ENCODE assay signal across 29 mouse cellular contexts in the genomic region with DNA sequence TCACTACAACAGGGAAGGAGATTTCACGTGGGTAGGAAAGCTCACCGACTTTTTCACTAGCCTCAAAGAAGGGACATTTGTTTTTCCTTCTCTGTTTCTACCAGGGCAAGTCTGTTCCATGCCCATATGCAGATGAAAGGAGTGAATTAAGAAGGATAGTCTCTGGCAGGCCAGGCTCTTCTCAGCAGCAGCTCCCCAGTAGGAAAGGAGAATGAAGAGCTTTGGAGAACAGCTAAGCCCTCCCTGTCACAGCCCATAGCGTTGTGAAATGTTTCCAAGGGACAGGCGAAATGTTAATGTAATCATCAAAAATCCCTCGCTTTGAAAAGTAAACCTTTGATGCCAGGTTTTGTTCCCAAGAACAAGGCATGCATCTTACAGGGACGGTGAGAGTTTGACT.
DNase-seq lines count a peak whose midpoint lies in the region; ATAC-seq and TF ChIP-seq lines count a peak whose summit lies in the region.
"Had no signal": no experiment of that assay in that cellular context is flagged by ENCODE, and none has a peak within 500 bp of the region (broad histone marks: within the 10 kb centered on the region; RNA-seq: fewer than 3 reads in every experiment).

No protein-coding gene starts in this region.

- no peaks in the 10 kb centered on the region for H3K4me1 ChIP-seq in lung, embryonic 15.5 days
- H3K4me1 ChIP-seq in intestine, embryonic 14.5 days (replicated peaks; ENCODE audit: control insufficient read depth, insufficient read depth, low read length), result peaks cover 8% of the 10 kb centered on the region; the same call in 1 of the 2 replicates
- H3K4me1 ChIP-seq in midbrain, embryonic 15.5 days, result 0 out of 2 replicates have a peak, but pooled peaks cover 3% of the 10 kb centered on the region
- H3K4me1 ChIP-seq in stomach, postnatal 0 days (replicated peaks; ENCODE audit: control insufficient read depth, insufficient read depth), result no peaks in the 10 kb centered on the region
- H3K4me1 ChIP-seq: limb, embryonic 15.5 days; liver, embryonic 13.5 days had no signal

- H3K27me3 ChIP-seq in lung, embryonic 15.5 days, result no peaks in the 10 kb centered on the region
- no peaks in the 10 kb centered on the region for H3K27me3 ChIP-seq in intestine, embryonic 14.5 days (replicated peaks; ENCODE audit: control insufficient read depth, insufficient read depth, low read length)
- H3K27me3 ChIP-seq in midbrain, embryonic 15.5 days (replicated peaks), result no peaks in the 10 kb centered on the region
- no peaks in the 10 kb centered on the region for H3K27me3 ChIP-seq in stomach, postnatal 0 days (ENCODE audit: control insufficient read depth, insufficient read depth, low read length)
- H3K27me3 ChIP-seq: embryonic facial prominence, embryonic 12.5 days; limb, embryonic 15.5 days; liver, embryonic 13.5 days; neural tube, embryonic 12.5 days had no signal

- no peak for DNase-seq in lung, postnatal 25 days (ENCODE audit: low spot score)
- no peak for DNase-seq in intestine, embryonic 14.5 days (ENCODE audit: low spot score)
- no peak for DNase-seq in stomach, postnatal 0 days (ENCODE audit: low spot score)
- DNase-seq in left cerebral cortex, adult 8-10 months (ENCODE audit: low spot score in 2 of 2), result no peak
- DNase-seq in urinary bladder, postnatal 25 days (ENCODE audit: low spot score), result no peak
- DNase-seq: adrenal gland, postnatal 10 days; cerebellum, adult 11-12 months; cerebellum, adult 9-11 months; embryo, embryonic 11 days; forebrain, postnatal 0 days; heart, postnatal 14 days; kidney, adult 18-20 months; kidney, postnatal 4 days; layer of hippocampus, postnatal 36 days; liver, embryonic 13.5 days; lung, adult 18-20 months; lung, postnatal 10 days; right cerebral cortex, adult 18-20 months; spleen, adult 18-20 months had no signal

- ATAC-seq in lung, embryonic 15.5 days (ENCODE audit: borderline replicate concordance, extremely low read depth, low FRiP score, low TSS enrichment), result no peak
- no peak for ATAC-seq in intestine, embryonic 14.5 days (replicated peaks; ENCODE audit: low FRiP score, low TSS enrichment, low read depth)
- no peak; the same call in 1 of the 2 replicates for ATAC-seq in midbrain, embryonic 15.5 days (replicated peaks)
- peak; percentile 70; the same call in 1 of the 2 replicates for ATAC-seq in stomach, postnatal 0 days (ENCODE audit: low FRiP score, low TSS enrichment)
- ATAC-seq: forebrain, postnatal 0 days; hindbrain, postnatal 0 days; Patski had no signal

- no peak overlapping the region for H3K9ac ChIP-seq in lung, embryonic 15.5 days
- H3K9ac ChIP-seq in intestine, embryonic 14.5 days (ENCODE audit: low read length), result no peak overlapping the region
- no peak overlapping the region for H3K9ac ChIP-seq in midbrain, embryonic 15.5 days
- H3K9ac ChIP-seq in stomach, postnatal 0 days (ENCODE audit: low read length), result no peak overlapping the region
- H3K9ac ChIP-seq: embryonic facial prominence, embryonic 12.5 days; forebrain, postnatal 0 days; limb, embryonic 15.5 days; liver, embryonic 13.5 days; neural tube, embryonic 12.5 days had no signal

- TF ChIP-seq EP300 in stomach, postnatal 0 days (optimal IDR thresholded peaks at IDR 0.05), result no peak

- H3K4me2 ChIP-seq in lung, embryonic 15.5 days, result no peak overlapping the region
- H3K4me2 ChIP-seq in intestine, embryonic 14.5 days (ENCODE audit: low read length), result no peak overlapping the region
- H3K4me2 ChIP-seq in midbrain, embryonic 15.5 days, result no peak overlapping the region
- no peak overlapping the region for H3K4me2 ChIP-seq in stomach, postnatal 0 days (replicated peaks; ENCODE audit: low read depth)
- H3K4me2 ChIP-seq: embryonic facial prominence, embryonic 12.5 days; limb, embryonic 15.5 days; liver, embryonic 13.5 days; neural tube, embryonic 12.5 days had no signal

- H3K27ac ChIP-seq in lung, embryonic 15.5 days, result peak overlapping the region; percentile 37
- peak overlapping the region; percentile 48 for H3K27ac ChIP-seq in intestine, embryonic 14.5 days (ENCODE audit: low read depth)
- 0 out of 2 replicates have a peak overlapping the region, but pooled peaks have one; percentile 18 for H3K27ac ChIP-seq in midbrain, embryonic 15.5 days
- peak overlapping the region; percentile 79 for H3K27ac ChIP-seq in stomach, postnatal 0 days (replicated peaks)
- H3K27ac ChIP-seq: embryonic facial prominence, embryonic 12.5 days; hindbrain, postnatal 0 days; kidney, postnatal 0 days; limb, embryonic 10.5 days; limb, embryonic 15.5 days; liver, embryonic 13.5 days; neural tube, embryonic 12.5 days had no signal

- H3K36me3 ChIP-seq in lung, embryonic 15.5 days, result no peaks in the 10 kb centered on the region
- no peaks in the 10 kb centered on the region for H3K36me3 ChIP-seq in intestine, embryonic 14.5 days (ENCODE audit: control insufficient read depth, insufficient read depth, low read length)
- H3K36me3 ChIP-seq in midbrain, embryonic 15.5 days (replicated peaks), result no peaks in the 10 kb centered on the region
- H3K36me3 ChIP-seq in stomach, postnatal 0 days (ENCODE audit: control insufficient read depth, insufficient read depth, low read length), result no peaks in the 10 kb centered on the region
- H3K36me3 ChIP-seq: embryonic facial prominence, embryonic 12.5 days; limb, embryonic 10.5 days; limb, embryonic 15.5 days; liver, embryonic 13.5 days; neural tube, embryonic 12.5 days had no signal

- no peak overlapping the region for H3K4me3 ChIP-seq in lung, embryonic 15.5 days
- no peak overlapping the region for H3K4me3 ChIP-seq in intestine, embryonic 14.5 days (ENCODE audit: low read depth, low read length)
- no peak overlapping the region for H3K4me3 ChIP-seq in midbrain, embryonic 15.5 days
- H3K4me3 ChIP-seq in stomach, postnatal 0 days (ENCODE audit: low read depth, low read length), result no peak overlapping the region
- H3K4me3 ChIP-seq: embryonic facial prominence, embryonic 12.5 days; limb, embryonic 10.5 days; limb, embryonic 15.5 days; liver, embryonic 13.5 days; myocyte; neural tube, embryonic 12.5 days had no signal

- WGBS in lung, embryonic 15.5 days, result 52% methylated on average over 6 of the region's 6 CpGs
- WGBS in intestine, embryonic 14.5 days, result 37% methylated on average over 6 of the region's 6 CpGs
- WGBS in midbrain, embryonic 15.5 days, result 29% methylated on average over 6 of the region's 6 CpGs
- WGBS in stomach, postnatal 0 days, result 37% methylated on average over 6 of the region's 6 CpGs

- TF ChIP-seq CTCF in stomach, postnatal 0 days (IDR thresholded peaks at IDR 0.05; ENCODE audit: low read depth), result no peak

- no peaks in the 10 kb centered on the region for H3K9me3 ChIP-seq in lung, embryonic 15.5 days
- no peaks in the 10 kb centered on the region for H3K9me3 ChIP-seq in intestine, embryonic 14.5 days (ENCODE audit: control insufficient read depth, low read length)
- H3K9me3 ChIP-seq in midbrain, embryonic 15.5 days, result no peaks in the 10 kb centered on the region
- no peaks in the 10 kb centered on the region for H3K9me3 ChIP-seq in stomach, postnatal 0 days (ENCODE audit: control insufficient read depth, low read length)
- H3K9me3 ChIP-seq: embryonic facial prominence, embryonic 12.5 days; limb, embryonic 10.5 days; limb, embryonic 15.5 days; liver, embryonic 13.5 days; neural tube, embryonic 12.5 days had no signal

Comparison
In these comparisons a context has a peak if more than half of its experiments do, and no peak if none do; other contexts are left out.
1. H3K27ac ChIP-seq: peak in every context shown above with its lines; median percentile 79 in stomach, postnatal 0 days; 48 in intestine, embryonic 14.5 days; 37 in lung, embryonic 15.5 days; 18 in midbrain, embryonic 15.5 days.